Mouse (Mus musculus) heart, postnatal 14 days (tissue): Measurements from ENCODE around the gene Kif14. TPM values are rescaled to one million over a fixed set of nuclear protein-coding genes. Genes with fewer than 3 reads are reported as not detected.
"Not testable (repeated sequence)": the region's sequence is repeated elsewhere in the genome, so short reads cannot be mapped to it uniquely, and the experiment has no call there.

Experiments used
- DNase-seq, 2 experiments: peaks; one replicate each; pipeline ENCODE4 v3.0.0; 2021 to 2022
- intact Hi-C: fragments of 180-260 bp; cut with DNase I; formaldehyde crosslinking; loops from one replicate; pipeline ENCODE4 v1.15.1; 2025
- total RNA-seq, 2 experiments: library from RNA; stranded (reverse); gene quantifications; 2 replicates each; pipeline ENCODE4 v1.2.3; 2021

Kif14 gene
- total RNA-seq, 2 experiments from 2014 or later = 0.81 to 1.2 TPM

GRCm38 (mm10) chr1:136550851-136551540 lies 84.9 kb downstream of the Kif14 start:
- peak; percentile 78 to 85 for DNase-seq
- intact Hi-C loops = loop anchor here (2.0 to 10.0 kb wide), 4 partner anchors 198 to 1494 kb away; no protein-coding TSS in a partner anchor

- no peak for DNase-seq
- intact Hi-C loops = loop anchor here (10.0 kb wide), 2 partner anchors 400 to 1490 kb away; no protein-coding TSS in a partner anchor
Observed at GRCm38 (mm10) chr1:136554686-136555085, 88.5 kb downstream of the Kif14 start.

- peak; percentile 19 to 43 for DNase-seq
- intact Hi-C loops = loop anchor here (10.0 kb wide), 2 partner anchors 399 to 1489 kb away; no protein-coding TSS in a partner anchor
Observed at GRCm38 (mm10) chr1:136555892-136556291, 89.7 kb downstream of the Kif14 start.

GRCm38 (mm10) chr1:136556643-136557042 lies 90.5 kb downstream of the Kif14 start:
- DNase-seq = not testable (repeated sequence)
- intact Hi-C loops = loop anchor here (10.0 kb wide), 2 partner anchors 398 to 1488 kb away; no protein-coding TSS in a partner anchor

GRCm38 (mm10) chr1:136557436-136557835 lies 91.3 kb downstream of the Kif14 start:
- DNase-seq = no peak
- intact Hi-C loops = loop anchor here (10.0 kb wide), 2 partner anchors 397 to 1487 kb away; no protein-coding TSS in a partner anchor

GRCm38 (mm10) chr1:136558762-136559161 lies 92.6 kb downstream of the Kif14 start:
- intact Hi-C loops = loop anchor here (10.0 kb wide), 2 partner anchors 396 to 1486 kb away; no protein-coding TSS in a partner anchor
- no peak for DNase-seq

DNA sequence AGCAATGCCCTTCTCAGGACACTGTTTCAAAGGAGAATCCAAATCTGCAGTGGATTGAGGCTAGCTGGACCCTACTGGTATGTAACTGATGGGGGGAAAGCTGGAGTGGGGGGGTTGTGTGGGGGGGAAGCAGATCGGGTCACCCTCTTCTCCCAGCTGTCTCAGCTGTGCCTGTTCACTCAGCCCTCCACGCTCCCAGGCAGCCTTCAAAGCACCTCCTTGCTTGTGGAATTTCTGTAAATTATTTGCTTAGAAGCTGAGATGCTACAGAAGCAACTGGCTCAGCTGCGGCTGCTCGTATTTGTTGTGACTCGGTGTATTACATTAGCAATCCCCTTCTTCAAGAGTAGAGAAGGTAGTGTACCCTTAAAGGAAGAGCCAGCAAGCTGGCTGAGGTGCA lies 93.1 kb downstream of the Kif14 start:
- intact Hi-C loops = loop anchor here (10.0 kb wide), 2 partner anchors 396 to 1486 kb away; no protein-coding TSS in a partner anchor
- no peak for DNase-seq

DNA sequence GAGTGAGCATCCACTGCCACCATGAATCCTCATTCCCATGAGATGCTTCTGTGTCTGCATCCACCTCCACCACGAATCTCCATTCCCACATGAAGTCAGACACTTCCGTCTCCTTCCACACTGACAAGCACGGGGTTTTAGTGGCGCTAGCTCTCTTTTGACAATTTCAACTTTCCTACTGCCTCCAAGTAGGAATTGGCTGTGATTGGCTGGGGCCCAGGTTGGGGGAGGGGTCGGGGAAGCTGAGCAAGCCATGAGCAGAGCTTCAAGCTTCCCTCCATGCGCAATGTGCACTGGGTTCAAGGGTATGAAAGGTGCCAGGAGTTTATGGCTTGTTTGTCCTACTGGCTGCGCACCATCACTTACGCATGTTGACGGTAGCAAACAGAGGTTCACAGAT lies 93.6 kb downstream of the Kif14 start:
- intact Hi-C loops = loop anchor here (10.0 kb wide), 2 partner anchors 395 to 1485 kb away; no protein-coding TSS in a partner anchor

DNA sequence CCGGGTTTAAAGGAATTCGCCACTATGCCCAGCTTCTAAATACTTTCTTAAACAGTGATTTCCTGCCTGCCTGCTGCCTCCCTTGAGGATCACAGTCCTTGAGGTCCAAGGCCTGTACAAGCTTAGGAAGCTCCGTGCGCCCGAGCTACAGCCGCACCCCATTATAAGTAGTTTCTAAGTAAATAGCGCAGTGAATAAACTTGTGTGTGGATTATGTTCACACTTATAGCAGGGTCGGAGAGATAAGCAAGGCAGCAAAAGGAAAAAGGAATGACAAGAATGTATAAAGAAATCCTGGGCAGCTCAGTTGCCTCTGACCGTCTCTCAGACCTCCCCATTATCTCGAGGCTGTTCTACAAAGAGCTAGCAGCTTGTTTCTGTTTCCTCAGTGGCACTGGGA lies 95.7 kb downstream of the Kif14 start:
- DNase-seq = no peak
- intact Hi-C loops = no loop called here

More for the DNA sequence above, 93.6 kb downstream of the Kif14 start:
- DNase-seq = no peak

- DNase-seq = no peak
- intact Hi-C loops = no loop called here
Observed at GRCm38 (mm10) chr1:136563149-136563548, 97.0 kb downstream of the Kif14 start.

- DNase-seq = no peak
- intact Hi-C loops = no loop called here
Observed at GRCm38 (mm10) chr1:136564963-136565362, 98.8 kb downstream of the Kif14 start.

DNA sequence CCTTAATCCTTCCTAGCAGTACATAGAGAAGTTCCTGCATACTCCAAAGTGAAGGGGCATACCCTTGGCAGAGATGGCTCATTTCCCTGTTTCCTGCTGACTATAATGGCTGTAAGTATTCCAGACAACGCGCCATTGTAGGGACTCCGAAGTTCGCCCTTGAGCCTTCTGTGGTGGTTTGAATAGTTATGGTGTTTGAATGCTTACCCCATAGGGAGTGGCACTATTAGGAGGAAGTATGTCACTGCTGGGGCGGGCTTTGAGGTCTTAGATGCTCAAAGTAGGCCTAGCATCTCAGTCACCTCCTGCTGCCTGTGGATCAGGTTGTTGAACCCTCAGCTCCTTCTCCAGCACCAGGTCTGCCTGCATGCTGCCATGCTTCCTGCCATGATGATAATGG lies 100.2 kb downstream of the Kif14 start:
- intact Hi-C loops = no loop called here
- DNase-seq = no peak

GRCm38 (mm10) chr1:136567641-136568040 lies 101.5 kb downstream of the Kif14 start:
- DNase-seq = no peak
- intact Hi-C loops = no loop called here

GRCm38 (mm10) chr1:136568738-136569194 lies 102.6 kb downstream of the Kif14 start:
- intact Hi-C loops = no loop called here
- DNase-seq = no peak

GRCm38 (mm10) chr1:136569206-136569605 lies 103.1 kb downstream of the Kif14 start:
- no peak for DNase-seq
- intact Hi-C loops = no loop called here

GRCm38 (mm10) chr1:136569626-136570297 lies 103.6 kb downstream of the Kif14 start:
- intact Hi-C loops = no loop called here
- no peak for DNase-seq

DNA sequence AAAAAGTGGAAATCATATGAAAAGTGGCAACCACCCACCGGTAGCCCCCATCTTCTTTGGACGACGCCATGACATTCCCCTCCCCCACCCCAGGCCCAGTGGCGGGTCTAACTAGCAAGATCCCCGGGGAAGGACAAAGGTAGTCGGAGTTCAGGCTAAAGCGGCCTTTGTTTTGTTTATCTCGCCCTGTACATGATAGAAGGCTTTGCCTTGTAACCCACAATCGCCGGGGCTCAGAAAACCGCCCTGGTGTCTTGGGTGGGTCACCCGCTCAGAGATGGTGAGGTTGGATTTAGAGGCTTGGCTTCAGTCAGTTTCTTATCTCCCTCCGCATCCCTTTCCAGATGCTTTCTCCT lies 104.1 kb downstream of the Kif14 start:
- intact Hi-C loops = no loop called here
- no peak for DNase-seq

GRCm38 (mm10) chr1:136570976-136571375 lies 104.8 kb downstream of the Kif14 start:
- no peak for DNase-seq
- intact Hi-C loops = no loop called here

DNA sequence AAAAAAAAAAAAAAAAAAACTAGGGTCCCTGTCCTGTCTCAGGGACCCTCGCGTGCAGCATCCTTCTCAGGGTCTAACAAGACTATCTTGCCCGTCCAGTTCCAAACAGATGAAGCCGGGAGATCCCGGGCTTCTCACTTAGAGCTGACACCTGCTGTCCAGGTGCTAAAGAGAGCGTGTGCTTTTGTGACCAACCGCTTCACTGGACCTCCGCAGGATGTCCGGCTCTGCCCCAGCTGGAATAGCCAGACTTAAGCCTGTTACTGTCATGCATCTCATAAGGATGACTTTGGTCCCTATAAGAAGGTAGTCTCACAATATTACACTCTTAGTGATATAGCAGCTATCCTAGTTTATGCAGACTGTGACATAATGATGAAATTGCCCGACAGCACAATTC lies 105.4 kb downstream of the Kif14 start:
- intact Hi-C loops = no loop called here
- DNase-seq = no peak

DNA sequence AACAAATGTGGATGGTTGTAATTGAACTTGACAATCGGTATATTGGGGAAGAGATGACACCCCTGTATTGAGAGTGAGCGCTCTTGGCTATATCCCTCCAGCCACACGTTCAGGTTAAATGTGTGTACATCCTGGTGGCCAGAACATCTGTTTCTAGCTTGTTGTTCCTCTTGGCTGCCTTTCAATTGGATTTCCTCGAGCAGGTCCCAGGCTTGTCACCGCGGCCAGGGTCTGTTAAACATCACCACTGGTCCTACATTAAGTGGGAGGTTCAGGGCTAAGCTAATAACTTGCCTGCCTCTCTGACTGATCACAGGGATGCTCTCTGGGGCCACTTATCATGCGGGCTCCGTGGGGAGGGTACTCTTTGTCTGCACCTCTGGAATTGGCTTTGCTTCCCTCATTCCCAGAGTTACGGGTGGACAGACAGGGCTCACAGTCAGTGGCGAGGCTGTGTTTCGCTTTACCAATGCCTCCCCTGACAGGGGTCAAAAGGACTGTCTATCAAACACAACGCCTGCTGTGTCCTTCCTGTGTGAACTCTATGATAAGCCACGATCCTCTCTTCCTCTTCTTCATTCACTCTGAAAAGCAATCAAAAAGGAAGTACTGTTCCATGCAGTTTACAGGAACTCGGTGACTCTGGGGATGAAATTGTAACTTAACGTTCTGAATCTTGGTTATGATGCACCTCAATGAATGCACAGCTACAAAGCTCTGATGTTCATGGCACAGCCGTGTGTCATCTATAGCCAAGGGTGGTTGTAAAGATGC lies 111.9 kb downstream of the Kif14 start:
- intact Hi-C loops = no loop called here
- no peak for DNase-seq

GRCm38 (mm10) chr1:136579360-136579759 lies 113.2 kb downstream of the Kif14 start:
- intact Hi-C loops = no loop called here
- no peak for DNase-seq
